Mouse (Mus musculus) NIH3T3 (cell line): ENCODE measurements at regions not wholly inside any gene's neighbourhood (a gene's known extent, or its start where the extent isn't known, plus 50 kb on each side); places are given as distances from the start of the nearest gene placed in this dataset.

ENCODE experiments used
- DNase-seq: peaks from one replicate; pipeline ENCODE4 v3.0.0-alpha.2; 2012; ENCODE audit warnings: low read depth

DNA sequence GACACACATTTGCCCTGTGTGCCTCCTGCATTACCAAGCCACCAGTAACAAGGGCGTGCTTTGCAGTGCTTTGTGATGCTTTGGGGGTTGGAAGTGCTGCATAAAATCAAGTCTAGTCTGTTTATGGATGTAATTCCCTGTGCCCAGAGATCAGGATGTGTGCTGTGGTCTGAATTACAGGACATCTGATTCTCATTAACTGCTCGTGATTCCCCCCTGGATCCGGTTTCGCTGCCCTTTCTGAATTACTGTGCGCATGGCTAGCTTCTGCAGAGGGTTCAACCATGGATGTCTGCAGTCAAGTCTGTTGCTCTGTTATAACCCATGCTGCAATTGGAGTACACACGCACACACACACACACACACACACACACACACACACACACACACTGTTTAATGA is 52.5 kb upstream of the Magi1 start:
- DNase-seq = peak; percentile 63
